ENCODE assay signal across 11 mouse cellular contexts in genomic region chr12:28949307-28949706, GRCm38 (mm10).
DNase-seq lines count a peak whose midpoint lies in the region; ATAC-seq and TF ChIP-seq lines count a peak whose summit lies in the region.
"Had no signal": no experiment of that assay in that cellular context is flagged by ENCODE, and none has a peak within 500 bp of the region (broad histone marks: within the 10 kb centered on the region; RNA-seq: fewer than 3 reads in every experiment).

No protein-coding gene starts in this region.

- H3K36me3 ChIP-seq in hindbrain, embryonic 13.5 days: no peaks in the 10 kb centered on the region
- H3K36me3 ChIP-seq in midbrain, postnatal 0 days (ENCODE audit: insufficient read depth, low read length): no peaks in the 10 kb centered on the region

- no peak overlapping the region for H3K9ac ChIP-seq in hindbrain, embryonic 13.5 days
- no peak overlapping the region for H3K9ac ChIP-seq in midbrain, postnatal 0 days (replicated peaks; ENCODE audit: low read length, poor library complexity, severe bottlenecking)

- no peaks in the 10 kb centered on the region for H3K27me3 ChIP-seq in hindbrain, embryonic 13.5 days
- no peaks in the 10 kb centered on the region for H3K27me3 ChIP-seq in midbrain, postnatal 0 days (ENCODE audit: insufficient read depth, low read length)
- H3K27me3 ChIP-seq: Patski had no signal

- ATAC-seq in frontal cortex, adult (ENCODE audit: low TSS enrichment): 0 out of 2 replicates have a peak, but pooled peaks have one; percentile 29
- ATAC-seq in hindbrain, embryonic 13.5 days (ENCODE audit: low FRiP score): no peak
- no peak for ATAC-seq in midbrain, postnatal 0 days (ENCODE audit: low FRiP score)
- ATAC-seq: Patski had no signal

- H3K27ac ChIP-seq in hindbrain, embryonic 13.5 days: peak overlapping the region; percentile 68
- H3K27ac ChIP-seq in midbrain, postnatal 0 days (ENCODE audit: low read depth, low read length): peak overlapping the region; percentile 51

- WGBS in hindbrain, embryonic 13.5 days: 72% methylated on average over 10 of the region's 10 CpGs
- WGBS in midbrain, postnatal 0 days: 48% methylated on average over 10 of the region's 10 CpGs

- H3K4me3 ChIP-seq in hindbrain, embryonic 13.5 days: no peak overlapping the region
- no peak overlapping the region for H3K4me3 ChIP-seq in midbrain, postnatal 0 days (ENCODE audit: low read depth, low read length)

- 0 out of 2 replicates have a peak, but pooled peaks have one; percentile 2 for TF ChIP-seq CTCF in midbrain, postnatal 0 days (IDR thresholded peaks at IDR 0.05)

- no peak for DNase-seq in frontal cortex, postnatal 25 days (ENCODE audit: low spot score in 2 of 2)
- DNase-seq in cerebellum, adult 8-10 months: peak; percentile 14
- peak; percentile 35 for DNase-seq in midbrain, postnatal 0 days (ENCODE audit: low spot score)
- no peak for DNase-seq in lung, postnatal 25 days (ENCODE audit: low spot score)
- DNase-seq in urinary bladder, postnatal 4 days (ENCODE audit: low spot score in 2 of 2): no peak
- no peak for DNase-seq in kidney, postnatal 25 days
- DNase-seq: heart, postnatal 36 days; thymus, postnatal 4 days had no signal

- no peaks in the 10 kb centered on the region for H3K9me3 ChIP-seq in hindbrain, embryonic 13.5 days
- 0 out of 2 replicates have a peak, but pooled peaks cover 3% of the 10 kb centered on the region for H3K9me3 ChIP-seq in midbrain, postnatal 0 days (ENCODE audit: low read length)

- H3K4me1 ChIP-seq in hindbrain, embryonic 13.5 days (replicated peaks): peaks cover 15% of the 10 kb centered on the region
- H3K4me1 ChIP-seq in midbrain, postnatal 0 days (ENCODE audit: insufficient read depth, low read length): peaks cover 7% of the 10 kb centered on the region

- no peak overlapping the region for H3K4me2 ChIP-seq in hindbrain, embryonic 13.5 days
- H3K4me2 ChIP-seq in midbrain, postnatal 0 days (ENCODE audit: low read depth, low read length, poor library complexity, severe bottlenecking): no peak overlapping the region

Comparison
In these comparisons a context has a peak if more than half of its experiments do, and no peak if none do; other contexts are left out.
1. DNase-seq: peak in cerebellum, adult 8-10 months (single experiment) and midbrain, postnatal 0 days (single experiment); none in frontal cortex, postnatal 25 days (0 of 2), lung, postnatal 25 days (single experiment), urinary bladder, postnatal 4 days (0 of 2) and kidney, postnatal 25 days (0 of 2).